Comparison of ENCODE assay signal across 10 mouse cellular contexts in genomic region chr6:146776610-146777389, GRCm38 (mm10). TPM values are rescaled to one million over a fixed set of nuclear protein-coding genes. Genes with fewer than 3 reads are reported as not detected.
DNase-seq lines count a peak whose midpoint lies in the region; ATAC-seq and TF ChIP-seq lines count a peak whose summit lies in the region.
"Had no signal": no experiment of that assay in that cellular context is flagged by ENCODE, and none has a peak within 500 bp of the region (broad histone marks: within the 10 kb centered on the region; RNA-seq: fewer than 3 reads in every experiment).

No protein-coding gene starts in this region.

- H3K9me3 ChIP-seq in intestine, postnatal 0 days (ENCODE audit: control insufficient read depth) = no peaks in the 10 kb centered on the region
- H3K9me3 ChIP-seq: embryonic facial prominence, embryonic 13.5 days had no signal

- H3K4me1 ChIP-seq in intestine, postnatal 0 days (replicated peaks; ENCODE audit: control insufficient read depth, insufficient read depth, low read length) = no peaks in the 10 kb centered on the region
- H3K4me1 ChIP-seq: embryonic facial prominence, embryonic 13.5 days had no signal

- H3K36me3 ChIP-seq in intestine, postnatal 0 days (ENCODE audit: control insufficient read depth, insufficient read depth) = peaks cover 14% of the 10 kb centered on the region; the same call in 1 of the 2 replicates

- no peaks in the 10 kb centered on the region for H3K27me3 ChIP-seq in intestine, postnatal 0 days (replicated peaks; ENCODE audit: control insufficient read depth, insufficient read depth, low read length)
- H3K27me3 ChIP-seq: embryonic facial prominence, embryonic 13.5 days had no signal

- no peak overlapping the region for H3K4me2 ChIP-seq in intestine, postnatal 0 days (replicated peaks; ENCODE audit: low read depth)
- H3K4me2 ChIP-seq: embryonic facial prominence, embryonic 13.5 days had no signal

- peak; percentile 28 for DNase-seq in gastrocnemius, adult 18-20 months (ENCODE audit: low spot score)
- no peak for DNase-seq in gastrocnemius, postnatal 4 days (ENCODE audit: low spot score in 2 of 2)
- peak; percentile 57 for DNase-seq in c-Kit-positive CD71-negative TER-119-negative erythroid progenitor cells, embryonic 14.5 days (ENCODE audit: low read depth)
- peak; percentile 66 to 78 for DNase-seq in monocyte, adult 2 months (ENCODE audit: low read depth in 1 of 2, low spot score in 2 of 2)
- no peak for DNase-seq in urinary bladder, postnatal 25 days (ENCODE audit: low spot score)
- no peak for DNase-seq in layer of hippocampus, adult 9-10 months (ENCODE audit: low spot score)
- DNase-seq in MN1 (ENCODE audit: low spot score) = no peak
- DNase-seq: right cerebral cortex, postnatal 25 days had no signal

- WGBS in intestine, postnatal 0 days = 23% methylated on average over 2 of the region's 2 CpGs

- H3K9ac ChIP-seq in intestine, postnatal 0 days (ENCODE audit: low read depth, low read length) = no peak overlapping the region
- H3K9ac ChIP-seq: embryonic facial prominence, embryonic 13.5 days had no signal

- ATAC-seq in intestine, postnatal 0 days = peak; percentile 83

- no peak overlapping the region for H3K4me3 ChIP-seq in intestine, postnatal 0 days (ENCODE audit: low read depth, low read length)
- H3K4me3 ChIP-seq: embryonic facial prominence, embryonic 13.5 days had no signal

- no peak overlapping the region for H3K27ac ChIP-seq in intestine, postnatal 0 days (ENCODE audit: low read depth, low read length)
- H3K27ac ChIP-seq: embryonic facial prominence, embryonic 13.5 days had no signal

- TF ChIP-seq CTCF in intestine, postnatal 0 days (IDR thresholded peaks at IDR 0.05; ENCODE audit: low read depth) = no peak

RNA-seq across cellular contexts. Expression of gene Arntl2, which starts 19.1 kb away (rescaled TPM):
- total RNA-seq in gastrocnemius, adult 18-20 months (2021) = under 1 TPM; 0.43 TPM
- 1 to 10 TPM; 1.3 to 2.9 TPM for total RNA-seq in gastrocnemius, postnatal 4 days (2021)
- polyA plus RNA-seq in intestine, postnatal 0 days (2015; fragmentation: Nextera tagmentation; extraction: Ambion mirVana) = 0.52 and 0.76 TPM in 2 replicates

RNA-seq across cellular contexts. Expression of gene Stk38l, which starts 52.0 kb away (rescaled TPM):
- total RNA-seq in gastrocnemius, adult 18-20 months (2021) = 10 to 100 TPM in 1 of 2 experiments, 1 to 10 TPM in 1; 8.7 to 10.1 TPM
- total RNA-seq in gastrocnemius, postnatal 4 days (2021) = 10 to 100 TPM; 10.7 to 11.9 TPM
- 11.6 and 13.4 TPM in 2 replicates for polyA plus RNA-seq in intestine, postnatal 0 days (2015; fragmentation: Nextera tagmentation; extraction: Ambion mirVana)

Comparison
In these comparisons a context has a peak if more than half of its experiments do, and no peak if none do; other contexts are left out.
1. DNase-seq: peak in gastrocnemius, adult 18-20 months (single experiment), c-Kit-positive CD71-negative TER-119-negative erythroid progenitor cells, embryonic 14.5 days (single experiment) and monocyte, adult 2 months (2 of 2); none in gastrocnemius, postnatal 4 days (0 of 2), urinary bladder, postnatal 25 days (single experiment), layer of hippocampus, adult 9-10 months (single experiment) and MN1 (single experiment).